Mouse (Mus musculus) T-helper 1 cell (primary cell): ENCODE measurements around the gene Eci2.
"Not testable (repeated sequence)": the region's sequence is repeated elsewhere in the genome, so short reads cannot be mapped to it uniquely, and the experiment has no call there.

ENCODE experiments used
- in situ Hi-C: fragments of 300-600 bp; cut with MboI, MseI; formaldehyde crosslinking; loops from one replicate; pipeline ENCODE4 v1.15.1; 2025; ENCODE audit warnings: high pct_unique_total_duplicates

Eci2 gene

GRCm38 (mm10) chr13:34993085-34993484, 33.8 kb downstream of the Eci2 start:
- in situ Hi-C loops: loop anchor here (10.0 kb wide), 1 partner anchor 118 kb away; the partner anchor contains the start of gene Prpf4b

GRCm38 (mm10) chr13:34991581-34992273, 35.2 kb downstream of the Eci2 start:
- in situ Hi-C loops: loop anchor here (10.0 kb wide), 1 partner anchor 117 kb away; the partner anchor contains the start of gene Prpf4b

DNA sequence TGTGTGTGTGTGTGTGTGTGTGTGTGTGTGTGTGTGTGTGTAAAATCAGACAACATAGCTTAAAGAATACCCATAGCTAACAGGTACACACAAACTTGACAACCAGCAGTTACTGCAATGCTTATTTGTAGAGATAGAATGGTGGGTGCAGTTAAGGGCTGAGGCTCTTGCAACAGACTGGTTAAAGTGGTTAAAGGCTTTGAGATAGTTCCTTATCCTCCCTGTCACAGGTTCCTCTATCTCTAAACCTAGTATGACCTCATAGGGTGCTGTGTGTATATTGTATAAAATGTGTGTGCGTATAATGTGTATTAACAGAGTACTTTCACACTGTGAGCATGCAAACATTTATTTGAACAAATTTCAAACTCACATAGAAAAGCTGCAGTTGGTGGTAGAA, 43.4 kb downstream of the Eci2 start:
- in situ Hi-C loops: not testable (repeated sequence)

DNA sequence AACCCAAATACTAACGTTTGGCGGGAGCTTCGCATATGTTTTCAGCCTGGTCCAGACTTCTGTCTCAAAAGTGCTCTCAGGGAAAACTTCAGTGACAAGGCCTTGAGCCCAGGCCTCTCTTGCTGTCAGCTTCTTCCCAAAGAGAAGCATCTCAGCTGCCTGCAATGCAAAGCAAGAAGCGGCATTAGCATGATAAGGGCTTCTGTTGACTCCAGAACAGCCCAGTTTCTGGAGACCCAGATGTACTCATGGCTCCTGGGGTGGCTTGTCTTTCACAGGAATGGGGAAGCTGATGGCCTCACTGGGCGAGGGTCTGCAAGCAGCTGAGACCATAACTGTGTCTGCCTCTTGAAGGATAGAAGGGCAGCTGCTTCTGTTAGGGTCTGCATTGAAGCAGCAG, 48.3 kb downstream of the Eci2 start:
- in situ Hi-C loops: not testable (repeated sequence)

- in situ Hi-C loops: no loop called here
Measured at GRCm38 (mm10) chr13:34977410-34977809, 49.5 kb downstream of the Eci2 start.

GRCm38 (mm10) chr13:34976116-34976515, 50.8 kb downstream of the Eci2 start:
- in situ Hi-C loops: no loop called here

GRCm38 (mm10) chr13:34973770-34974169, 53.1 kb downstream of the Eci2 start:
- in situ Hi-C loops: no loop called here

- in situ Hi-C loops: no loop called here
Measured at GRCm38 (mm10) chr13:34973149-34973548, 53.7 kb downstream of the Eci2 start.

DNA sequence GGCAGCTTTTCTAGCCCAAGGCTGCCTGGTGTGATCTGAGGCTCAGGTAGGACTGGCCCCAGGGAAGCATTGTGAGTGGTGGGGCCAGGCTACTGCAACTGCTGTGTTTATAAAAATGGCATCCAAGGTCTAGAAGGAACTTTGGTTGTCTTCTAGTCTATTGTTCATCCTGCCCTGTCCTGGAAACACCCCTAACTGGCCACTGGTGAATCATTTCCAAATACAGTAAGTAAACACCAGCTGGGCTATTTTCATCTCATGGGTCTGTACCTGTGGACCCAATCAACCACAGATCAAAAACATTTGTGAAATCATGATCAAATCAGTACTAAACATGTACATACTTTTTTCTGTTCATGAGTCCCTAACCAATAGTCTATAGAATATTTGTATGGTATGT, 54.4 kb downstream of the Eci2 start:
- in situ Hi-C loops: not testable (repeated sequence)

GRCm38 (mm10) chr13:34965647-34966046, 61.2 kb downstream of the Eci2 start:
- in situ Hi-C loops: not testable (repeated sequence)

- in situ Hi-C loops: no loop called here
Measured at GRCm38 (mm10) chr13:34964866-34965265, 62.0 kb downstream of the Eci2 start.

DNA sequence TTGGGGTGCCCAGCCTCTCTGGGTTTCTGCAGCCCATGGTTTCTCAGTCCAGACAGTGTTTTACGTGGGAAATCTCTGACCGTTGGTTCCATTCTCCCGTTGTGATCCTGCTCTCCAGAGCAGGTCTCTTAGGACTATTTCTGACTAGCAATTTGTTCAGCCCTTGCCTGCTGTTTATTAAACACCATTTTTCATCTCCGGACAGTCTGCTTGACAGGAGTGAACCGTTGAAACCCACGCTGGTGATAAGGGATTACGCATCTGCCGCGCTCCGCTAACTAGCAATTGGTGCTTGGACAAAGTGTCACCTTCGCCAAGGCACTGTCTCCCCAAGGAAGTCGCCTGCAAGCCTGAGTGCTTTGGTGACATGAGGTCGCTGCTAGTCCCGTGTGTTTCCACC, 62.5 kb downstream of the Eci2 start:
- in situ Hi-C loops: no loop called here

- in situ Hi-C loops: no loop called here
Measured at GRCm38 (mm10) chr13:34963511-34964397, 63.1 kb downstream of the Eci2 start, which contains the start of gene Eci3. Eci3 (minus strand) TSS chr13:34963810.

- in situ Hi-C loops: no loop called here
Measured at GRCm38 (mm10) chr13:34960996-34961770, 65.7 kb downstream of the Eci2 start.

- in situ Hi-C loops: not testable (repeated sequence)
Measured at GRCm38 (mm10) chr13:34958158-34958557, 68.7 kb downstream of the Eci2 start.

GRCm38 (mm10) chr13:34956901-34957300, 70.0 kb downstream of the Eci2 start:
- in situ Hi-C loops: no loop called here

GRCm38 (mm10) chr13:34951437-34951836, 75.5 kb downstream of the Eci2 start:
- in situ Hi-C loops: not testable (repeated sequence)

GRCm38 (mm10) chr13:34942370-34942769, 84.5 kb downstream of the Eci2 start:
- in situ Hi-C loops: no loop called here

GRCm38 (mm10) chr13:34934931-34935644, 91.8 kb downstream of the Eci2 start:
- in situ Hi-C loops: no loop called here
